Mouse (Mus musculus) hindbrain, embryonic 14.5 days (tissue): Measurements from ENCODE around the gene Syngr1. TPM values are rescaled to one million over a fixed set of nuclear protein-coding genes. Genes with fewer than 3 reads are reported as not detected.

ENCODE experiments used
- ATAC-seq: fragments of 200-750 bp; cut with Nextera tagmentation; 2 replicates; pipeline ENCODE4 v1.8.0; 2017; ENCODE audit warnings: moderate number of reproducible peaks, mild to moderate bottlenecking, moderate TSS enrichment, moderate library complexity; ENCODE audit not compliant: low FRiP score
- DNase-seq: peaks from one replicate; pipeline ENCODE4 v3.0.0-alpha.2; 2015; ENCODE audit warnings: low spot score
- H3K27ac ChIP-seq: fragments of 300-500 bp; sonication (generic); 2 replicates; pipeline ENCODE4 v1.5.1; 2014; ENCODE audit warnings: mild to moderate bottlenecking, moderate library complexity
- H3K27me3 ChIP-seq: fragments of 300-500 bp; sonication (generic); 2 replicates; pipeline ENCODE4 v1.6.1; 2014; ENCODE audit warnings: mild to moderate bottlenecking, low read length, mixed read lengths; ENCODE audit not compliant: control insufficient read depth, insufficient read depth
- H3K36me3 ChIP-seq: fragments of 300-500 bp; sonication (generic); replicated peaks from 2 replicates; pipeline ENCODE4 v1.6.1; 2014; ENCODE audit not compliant: control insufficient read depth, insufficient read depth
- H3K4me1 ChIP-seq: fragments of 300-500 bp; sonication (generic); replicated peaks from 2 replicates; pipeline ENCODE4 v1.6.1; 2014; ENCODE audit warnings: antibody characterized with exemption, low read length, mixed read lengths; ENCODE audit not compliant: control insufficient read depth, insufficient read depth
- H3K4me2 ChIP-seq: fragments of 300-500 bp; sonication (generic); replicated peaks from 2 replicates; pipeline ENCODE4 v1.6.1; 2014; ENCODE audit warnings: mild to moderate bottlenecking, moderate library complexity
- H3K4me3 ChIP-seq: fragments of 300-500 bp; sonication (generic); replicated peaks from 2 replicates; pipeline ENCODE4 v1.5.1; 2014; ENCODE audit warnings: mild to moderate bottlenecking, low read length
- H3K9ac ChIP-seq: fragments of 300-500 bp; sonication (generic); 2 replicates; pipeline ENCODE4 v1.6.1; 2014
- H3K9me3 ChIP-seq: fragments of 300-500 bp; sonication (generic); 2 replicates; pipeline ENCODE4 v1.6.1; 2016; ENCODE audit warnings: low read length; ENCODE audit not compliant: control insufficient read depth
- WGBS: fragments of 180-500 bp; shearing (Covaris S2); extraction: QIAGEN DNeasy Blood & Tissue Kit; methylation state at CpG from one replicate; pipeline ENCODE4 v1.1.7; 2014; 5-methylcytosine and 5-hydroxymethylcytosine counted together
- microRNA-seq: library from miRNA; unstranded; fragments of <30 nt; microRNA quantifications from one replicate; pipeline ENCODE4, GENCODE M21; 2016
- polyA plus RNA-seq: library from polyadenylated mRNA; unstranded; fragments of >200 nt; fragmentation: Nextera tagmentation; extraction: Ambion mirVana; gene quantifications from 2 replicates; pipeline ENCODE4 v1.2.1, GENCODE M21; 2014

The Syngr1 gene
- polyA plus RNA-seq, 1 experiment from 2014 or later = 37.0 TPM

- DNase-seq = no peak
- Histone ChIP-seq H3K27me3 (no peaks in the 10 kb centered on the region), H3K9ac (no peak overlapping the region), H3K36me3 (peaks cover 35% of the 10 kb centered on the region), H3K4me2 (no peak overlapping the region), H3K4me1 (no peaks in the 10 kb centered on the region), H3K9me3 (no peaks in the 10 kb centered on the region), H3K4me3 (no peak overlapping the region), H3K27ac (no peak overlapping the region)
- no peak for ATAC-seq
- 84% methylated on average over 4 of the region's 4 CpGs for WGBS
These were observed 72.6 kb downstream of the Syngr1 start for GRCm38 (mm10) chr15:80163716-80164115.

GRCm38 (mm10) chr15:80165396-80165795 lies 74.3 kb downstream of the Syngr1 start:
- no peak overlapping the region for H3K4me3 ChIP-seq
- 57% methylated on average over 5 of the region's 5 CpGs for WGBS
- H3K9ac ChIP-seq = no peak overlapping the region
- no peak for ATAC-seq
- no peak overlapping the region for H3K27ac ChIP-seq
- no peaks in the 10 kb centered on the region for H3K4me1 ChIP-seq
- H3K9me3 ChIP-seq = no peaks in the 10 kb centered on the region
- no peak for DNase-seq
- peaks cover 18% of the 10 kb centered on the region for H3K36me3 ChIP-seq
- H3K4me2 ChIP-seq = no peak overlapping the region
- H3K27me3 ChIP-seq = no peaks in the 10 kb centered on the region

Small RNA genes within 50 kb of the gene (microRNA-seq; reads per million reads assigned to microRNA genes)
- gene Snord43 = 26.0 reads per million, percentile 37 among the genes with 10 or more reads in this experiment

Other genes with a start within 250 kb of the Syngr1 start
- 4.9 and 5.1 TPM in 2 replicates for gene Apobec3, start 199.7 kb upstream of the Syngr1 start, polyA plus RNA-seq
- 3.2 and 4.0 TPM in 2 replicates for gene Cbx7, start 120.2 kb upstream of the Syngr1 start, polyA plus RNA-seq
- gene Pdgfb, start 76.4 kb upstream of the Syngr1 start, polyA plus RNA-seq = 7.3 and 7.5 TPM in 2 replicates
- gene Rpl3, start 534 bp downstream of the Syngr1 start, polyA plus RNA-seq = 685 and 734 TPM in 2 replicates
- 32.2 and 36.1 TPM in 2 replicates for gene Tab1, start 41.8 kb downstream of the Syngr1 start, polyA plus RNA-seq
- gene Mgat3, start 82.4 kb downstream of the Syngr1 start, polyA plus RNA-seq = 22.3 and 24.5 TPM in 2 replicates
- gene Mief1, start 142.7 kb downstream of the Syngr1 start, polyA plus RNA-seq = 36.4 and 38.6 TPM in 2 replicates
- gene AC140267.1, start 144.5 kb downstream of the Syngr1 start, polyA plus RNA-seq = not detected in 2 replicates
- gene Atf4, start 163.8 kb downstream of the Syngr1 start, polyA plus RNA-seq = 102 and 115 TPM in 2 replicates
- gene Rps19bp1, start 173.0 kb downstream of the Syngr1 start, polyA plus RNA-seq = 75.0 and 83.7 TPM in 2 replicates
- gene Cacna1i, start 195.9 kb downstream of the Syngr1 start, polyA plus RNA-seq = 0.80 and 0.86 TPM in 2 replicates